Mouse (Mus musculus): ENCODE data around the gene Cdk13.
A peak's percentile ranks its signal among the peaks of the same experiment; 100 is the strongest.

Cdk13 gene

GRCm38 (mm10) chr13:17728798-17729197, 76.1 kb downstream of the Cdk13 start:
- DNase-seq, result no peak

GRCm38 (mm10) chr13:17727922-17728321, 77.0 kb downstream of the Cdk13 start:
- DNase-seq, result no peak

- no peak for DNase-seq
Observed at GRCm38 (mm10) chr13:17717357-17717756, 87.5 kb downstream of the Cdk13 start.

- no peak for DNase-seq
Observed at GRCm38 (mm10) chr13:17708784-17709311, 96.0 kb downstream of the Cdk13 start.

GRCm38 (mm10) chr13:17705188-17705826, 99.6 kb downstream of the Cdk13 start:
- no peak for DNase-seq

GRCm38 (mm10) chr13:17702311-17702710, 102.6 kb downstream of the Cdk13 start:
- DNase-seq, result no peak

- no peak for DNase-seq
Observed at GRCm38 (mm10) chr13:17701322-17701721, 103.6 kb downstream of the Cdk13 start.

GRCm38 (mm10) chr13:17700090-17700715, 104.7 kb downstream of the Cdk13 start:
- DNase-seq, result no peak

GRCm38 (mm10) chr13:17695898-17696580, 108.9 kb downstream of the Cdk13 start:
- DNase-seq, result no peak

- DNase-seq, result peak; percentile 100
Observed at GRCm38 (mm10) chr13:17694911-17695699, 109.8 kb downstream of the Cdk13 start, which contains the start of the genes Mplkip and Sugct. TSS of gene Mplkip (plus strand) at chr13:17695192. TSS of gene Sugct (minus strand) at chr13:17695553.

GRCm38 (mm10) chr13:17694414-17694813, 110.5 kb downstream of the Cdk13 start:
- no peak for DNase-seq

- DNase-seq, result no peak
Observed at GRCm38 (mm10) chr13:17693816-17694215, 111.1 kb downstream of the Cdk13 start.

- no peak for DNase-seq
Observed at GRCm38 (mm10) chr13:17691436-17691835, 113.5 kb downstream of the Cdk13 start.

GRCm38 (mm10) chr13:17690686-17691085, 114.2 kb downstream of the Cdk13 start:
- DNase-seq, result peak; percentile 56

- no peak for DNase-seq
Observed at GRCm38 (mm10) chr13:17689461-17689860, 115.4 kb downstream of the Cdk13 start.

GRCm38 (mm10) chr13:17671122-17671521, 133.8 kb downstream of the Cdk13 start:
- peak; percentile 40 for DNase-seq

GRCm38 (mm10) chr13:17667380-17667779, 137.5 kb downstream of the Cdk13 start:
- no peak for DNase-seq
